Mouse (Mus musculus) hindbrain, embryonic 12.5 days (tissue): ENCODE results near the gene Vmn1r193. TPM values are rescaled to one million over a fixed set of nuclear protein-coding genes. Genes with fewer than 3 reads are reported as not detected.
"Not testable (repeated sequence)": the region's sequence is repeated elsewhere in the genome, so short reads cannot be mapped to it uniquely, and the experiment has no call there.

Experiments used
- ATAC-seq: fragments of 200-750 bp; cut with Nextera tagmentation; 2 replicates; pipeline ENCODE4 v1.8.0; 2017; ENCODE audit warnings: moderate TSS enrichment; ENCODE audit not compliant: low FRiP score
- H3K27ac ChIP-seq: fragments of 300-500 bp; sonication (generic); 2 replicates; pipeline ENCODE4 v1.5.1; 2016; ENCODE audit warnings: mild to moderate bottlenecking
- H3K27me3 ChIP-seq: fragments of 300-500 bp; sonication (generic); 2 replicates; pipeline ENCODE4 v1.6.1; 2016; ENCODE audit warnings: mild to moderate bottlenecking
- H3K36me3 ChIP-seq: fragments of 300-500 bp; sonication (generic); 2 replicates; pipeline ENCODE4 v1.6.1; 2016; ENCODE audit warnings: mild to moderate bottlenecking
- H3K4me1 ChIP-seq: fragments of 300-500 bp; sonication (generic); 2 replicates; pipeline ENCODE4 v1.6.1; 2016
- H3K4me2 ChIP-seq: fragments of 300-500 bp; sonication (generic); replicated peaks from 2 replicates; pipeline ENCODE4 v1.6.1; 2016; ENCODE audit warnings: mild to moderate bottlenecking
- H3K4me3 ChIP-seq: fragments of 300-500 bp; sonication (generic); 2 replicates; pipeline ENCODE4 v1.5.1; 2016; ENCODE audit warnings: mild to moderate bottlenecking
- H3K9ac ChIP-seq: fragments of 300-500 bp; sonication (generic); 2 replicates; pipeline ENCODE4 v1.6.1; 2016; ENCODE audit warnings: mild to moderate bottlenecking, moderate library complexity
- H3K9me3 ChIP-seq: fragments of 300-500 bp; sonication (generic); replicated peaks from 2 replicates; pipeline ENCODE4 v1.6.1; 2016; ENCODE audit warnings: mild to moderate bottlenecking
- WGBS: fragments of 180-500 bp; shearing (Covaris S2); methylation state at CpG from one replicate; pipeline ENCODE4 v1.1.7; 2016; 5-methylcytosine and 5-hydroxymethylcytosine counted together
- microRNA-seq: library from miRNA; unstranded; fragments of <30 nt; microRNA quantifications from one replicate; pipeline ENCODE4, GENCODE M21; 2017
- polyA plus RNA-seq: library from polyadenylated mRNA; unstranded; fragments of >200 nt; fragmentation: Nextera tagmentation; extraction: Ambion mirVana; gene quantifications from 2 replicates; pipeline ENCODE4 v1.2.1, GENCODE M21; 2016

Vmn1r193 gene
- not detected in 2 replicates for polyA plus RNA-seq

DNA sequence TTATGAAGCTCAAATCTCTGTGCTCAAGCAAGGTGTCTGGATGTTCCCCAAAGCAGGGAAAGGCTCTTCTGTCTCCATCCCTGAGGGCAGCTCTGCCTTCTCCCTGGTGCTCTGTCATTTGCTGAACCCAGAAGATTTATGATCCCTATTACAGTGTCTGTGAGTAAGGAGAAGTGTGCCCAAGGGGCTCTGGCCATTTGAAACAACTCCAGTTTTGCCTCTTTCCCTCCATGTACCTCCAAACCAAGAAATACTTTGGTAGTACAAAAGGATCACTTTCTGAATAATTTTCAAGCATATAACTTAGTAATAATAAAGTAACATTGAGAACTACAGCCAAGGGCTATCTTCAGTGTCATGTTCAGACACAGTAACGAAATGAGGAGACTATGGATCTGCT lies at the start of gene Vmn1r193:
Gene Vmn1r193, minus strand, starts transcription at position 101 of the 400 bp plus-strand sequence.
- H3K4me3 ChIP-seq, H3K9me3 ChIP-seq, H3K9ac ChIP-seq, ATAC-seq, H3K4me1 ChIP-seq, H3K36me3 ChIP-seq, H3K27ac ChIP-seq, H3K4me2 ChIP-seq, H3K27me3 ChIP-seq: not testable (repeated sequence)
- WGBS = 83% methylated on average over 1 of the region's 1 CpGs

GRCm38 (mm10) chr13:22271721-22272120 lies 48.8 kb upstream of the Vmn1r193 start:
- H3K9me3 ChIP-seq = no peaks in the 10 kb centered on the region
- no peaks in the 10 kb centered on the region for H3K4me1 ChIP-seq
- H3K9ac ChIP-seq = no peak overlapping the region
- H3K4me2 ChIP-seq = no peak overlapping the region
- WGBS = 57% methylated on average over 2 of the region's 2 CpGs
- no peaks in the 10 kb centered on the region for H3K27me3 ChIP-seq
- ATAC-seq = no peak
- H3K27ac ChIP-seq = no peak overlapping the region
- no peak overlapping the region for H3K4me3 ChIP-seq
- no peaks in the 10 kb centered on the region for H3K36me3 ChIP-seq

DNA sequence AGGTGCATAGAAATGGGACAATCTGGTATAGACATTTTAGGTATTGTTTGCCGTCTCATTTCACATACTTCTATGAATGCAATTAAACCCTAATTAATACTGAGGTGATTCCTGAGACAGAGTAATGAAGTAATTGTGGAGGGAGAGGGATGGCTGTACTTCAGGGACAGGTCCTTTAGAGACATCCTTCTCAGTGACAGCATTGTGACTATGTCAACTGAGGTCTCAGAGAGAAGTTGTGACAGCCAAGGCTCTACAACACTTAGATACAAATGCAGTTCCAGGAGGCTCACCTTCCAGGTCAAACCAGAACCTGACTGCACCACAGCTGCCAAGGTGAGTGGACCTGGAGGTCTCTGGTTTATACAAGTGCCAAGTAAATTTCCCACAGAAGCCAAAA lies 47.3 kb upstream of the Vmn1r193 start, which contains the start of gene Vmn1r195:
Gene Vmn1r195, plus strand, starts transcription at position 301 of the 400 bp plus-strand sequence.
- ATAC-seq, H3K27me3 ChIP-seq, H3K9ac ChIP-seq, H3K4me3 ChIP-seq, H3K9me3 ChIP-seq, H3K4me1 ChIP-seq, H3K36me3 ChIP-seq, H3K27ac ChIP-seq, H3K4me2 ChIP-seq: not testable (repeated sequence)
- WGBS = 90% methylated on average over 1 of the region's 1 CpGs

- Histone ChIP-seq H3K27me3 (no peaks in the 10 kb centered on the region), H3K4me1 (no peaks in the 10 kb centered on the region), H3K36me3 (no peaks in the 10 kb centered on the region), H3K9ac (no peak within 1 kb of the TSS), H3K9me3 (no peaks in the 10 kb centered on the region), H3K4me2 (no peak within 1 kb of the TSS), H3K27ac (no peak within 1 kb of the TSS), H3K4me3 (no peak within 1 kb of the TSS)
- 57% methylated on average over 1 of the region's 1 CpGs for WGBS
- no peak for ATAC-seq
These were observed 21.0 kb upstream of the Vmn1r193 start, which contains the start of gene Vmn1r194 for GRCm38 (mm10) chr13:22243915-22244314. Gene Vmn1r194 (plus strand): TSS chr13:22244215.

- H3K4me3 ChIP-seq, H3K9ac ChIP-seq, H3K9me3 ChIP-seq, H3K4me1 ChIP-seq, H3K36me3 ChIP-seq, H3K27me3 ChIP-seq, H3K4me2 ChIP-seq, ATAC-seq, H3K27ac ChIP-seq: not testable (repeated sequence)
- 71% methylated on average over 3 of the region's 3 CpGs for WGBS
These were observed 30.2 kb downstream of the Vmn1r193 start for GRCm38 (mm10) chr13:22192756-22193155.

GRCm38 (mm10) chr13:22191041-22191440 lies 31.9 kb downstream of the Vmn1r193 start, which contains the start of gene Vmn1r192:
Gene Vmn1r192 (minus strand): TSS chr13:22191141.
- H3K4me3 ChIP-seq = no peak within 1 kb of the TSS
- H3K9me3 ChIP-seq = no peaks in the 10 kb centered on the region
- no peaks in the 10 kb centered on the region for H3K27me3 ChIP-seq
- ATAC-seq = no peak
- no peak within 1 kb of the TSS for H3K4me2 ChIP-seq
- H3K9ac ChIP-seq = no peak within 1 kb of the TSS
- H3K27ac ChIP-seq = no peak within 1 kb of the TSS
- no peaks in the 10 kb centered on the region for H3K36me3 ChIP-seq
- H3K4me1 ChIP-seq = no peaks in the 10 kb centered on the region

- no peak overlapping the region for H3K27ac ChIP-seq
- H3K9me3 ChIP-seq = no peaks in the 10 kb centered on the region
- no peak overlapping the region for H3K9ac ChIP-seq
- no peak for ATAC-seq
- H3K36me3 ChIP-seq = no peaks in the 10 kb centered on the region
- WGBS = 72% methylated on average over 2 of the region's 2 CpGs
- H3K4me2 ChIP-seq = no peak overlapping the region
- H3K27me3 ChIP-seq = no peaks in the 10 kb centered on the region
- H3K4me1 ChIP-seq = no peaks in the 10 kb centered on the region
- H3K4me3 ChIP-seq = no peak overlapping the region
These were observed 32.6 kb downstream of the Vmn1r193 start for GRCm38 (mm10) chr13:22190385-22190784.

GRCm38 (mm10) chr13:22189313-22189712 lies 33.6 kb downstream of the Vmn1r193 start:
- WGBS = 94% methylated on average over 2 of the region's 2 CpGs
- Histone ChIP-seq H3K27ac (no peak overlapping the region), H3K9ac (no peak overlapping the region), H3K4me3 (no peak overlapping the region), H3K36me3 (no peaks in the 10 kb centered on the region), H3K27me3 (no peaks in the 10 kb centered on the region), H3K4me1 (no peaks in the 10 kb centered on the region), H3K9me3 (no peaks in the 10 kb centered on the region), H3K4me2 (no peak overlapping the region)
- no peak for ATAC-seq

GRCm38 (mm10) chr13:22183869-22184268 lies 39.1 kb downstream of the Vmn1r193 start, which contains the start of gene Vmn1r191:
Gene Vmn1r191 (minus strand): TSS chr13:22183969.
- no peaks in the 10 kb centered on the region for H3K36me3 ChIP-seq
- no peak within 1 kb of the TSS for H3K4me3 ChIP-seq
- H3K4me1 ChIP-seq = no peaks in the 10 kb centered on the region
- H3K9ac ChIP-seq = no peak within 1 kb of the TSS
- 57% methylated on average over 1 of the region's 1 CpGs for WGBS
- no peaks in the 10 kb centered on the region for H3K27me3 ChIP-seq
- no peak for ATAC-seq
- H3K4me2 ChIP-seq = no peak within 1 kb of the TSS
- H3K27ac ChIP-seq = no peak within 1 kb of the TSS
- no peaks in the 10 kb centered on the region for H3K9me3 ChIP-seq

GRCm38 (mm10) chr13:22168416-22168815 lies 54.5 kb downstream of the Vmn1r193 start:
- Histone ChIP-seq H3K9me3 (peaks cover 7% of the 10 kb centered on the region), H3K27me3 (no peaks in the 10 kb centered on the region), H3K4me1 (no peaks in the 10 kb centered on the region), H3K4me3 (no peak overlapping the region), H3K36me3 (no peaks in the 10 kb centered on the region), H3K9ac (no peak overlapping the region), H3K27ac (no peak overlapping the region), H3K4me2 (no peak overlapping the region)
- no peak for ATAC-seq
- 96% methylated on average over 10 of the region's 15 CpGs for WGBS

Small RNA genes within 50 kb of the gene (microRNA-seq; reads per million reads assigned to microRNA genes)
- gene Gm23282 (not detected), gene Gm25084 (not detected)

Other genes with a start within 250 kb of the Vmn1r193 start
- gene Pom121l2, start 242.0 kb downstream of the Vmn1r193 start, polyA plus RNA-seq = 0.14 TPM in 1 of 2 replicates, not detected in the other
- 0.23 and 0.48 TPM in 2 replicates for gene Prss16, start 213.4 kb downstream of the Vmn1r193 start, polyA plus RNA-seq
- gene Hist1h2ah, start 187.6 kb downstream of the Vmn1r193 start, polyA plus RNA-seq = 17.9 TPM in 1 of 2 replicates, not detected in the other
- gene Hist1h2bk, start 187.3 kb downstream of the Vmn1r193 start, polyA plus RNA-seq = 5.5 and 9.1 TPM in 2 replicates
- gene Hist1h4i, start 181.8 kb downstream of the Vmn1r193 start, polyA plus RNA-seq = 18.2 and 20.9 TPM in 2 replicates
- gene Hist1h2ag, start 180.2 kb downstream of the Vmn1r193 start, polyA plus RNA-seq = 52.7 and 56.3 TPM in 2 replicates
- gene Hist1h2bj, start 179.9 kb downstream of the Vmn1r193 start, polyA plus RNA-seq = 7.2 and 11.9 TPM in 2 replicates
- gene Vmn1r188, start 138.7 kb downstream of the Vmn1r193 start, polyA plus RNA-seq = not detected in 2 replicates
- not detected in 2 replicates for gene Vmn1r189, start 117.3 kb downstream of the Vmn1r193 start, polyA plus RNA-seq
- not detected in 2 replicates for gene Vmn1r191, start 39.2 kb downstream of the Vmn1r193 start, polyA plus RNA-seq
- not detected in 2 replicates for gene Vmn1r192, start 32.0 kb downstream of the Vmn1r193 start, polyA plus RNA-seq
- not detected in 2 replicates for gene Vmn1r194, start 21.1 kb upstream of the Vmn1r193 start, polyA plus RNA-seq
- not detected in 2 replicates for gene Vmn1r195, start 47.4 kb upstream of the Vmn1r193 start, polyA plus RNA-seq
- gene Vmn1r196, start 66.8 kb upstream of the Vmn1r193 start, polyA plus RNA-seq = not detected in 2 replicates
- gene Vmn1r197, start 101.4 kb upstream of the Vmn1r193 start, polyA plus RNA-seq = not detected in 2 replicates
- not detected in 2 replicates for gene Vmn1r198, start 127.2 kb upstream of the Vmn1r193 start, polyA plus RNA-seq
- gene Vmn1r199, start 156.7 kb upstream of the Vmn1r193 start, polyA plus RNA-seq = not detected in 2 replicates
- not detected in 2 replicates for gene Vmn1r200, start 167.2 kb upstream of the Vmn1r193 start, polyA plus RNA-seq
- not detected in 2 replicates for gene Vmn1r201, start 248.8 kb upstream of the Vmn1r193 start, polyA plus RNA-seq